Mouse (Mus musculus): ENCODE measurements around the gene 4930556J24Rik. TPM values are rescaled to one million over a fixed set of nuclear protein-coding genes. Genes with fewer than 3 reads are reported as not detected.

The 4930556J24Rik gene
- polyA plus RNA-seq (2014; fragmentation: Illumina TruSeq; extraction: RNeasy Lipid Tissue Mini Kit (QIAGEN cat#74804); ENCODE audit: low read depth, low replicate concordance) = not detected

DNA sequence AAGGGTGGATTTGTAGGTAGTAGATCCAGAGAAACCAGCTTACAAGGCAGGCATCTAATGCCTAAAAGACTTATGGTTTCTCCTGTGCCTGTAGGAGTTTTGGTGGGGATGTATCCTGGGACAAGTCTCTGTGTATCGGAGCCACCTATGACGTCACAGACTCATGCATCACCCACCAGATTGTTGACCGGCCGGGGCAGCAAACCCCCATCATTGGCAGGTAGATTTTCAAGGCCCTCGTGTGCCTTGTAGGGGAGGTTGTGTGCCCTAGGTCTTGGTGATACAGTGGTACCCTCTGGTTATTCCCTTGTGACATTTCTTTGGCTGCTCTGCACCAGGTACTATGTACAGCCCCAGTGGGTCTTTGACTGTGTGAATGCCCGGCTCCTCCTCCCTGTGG lies at the start of gene 4930556J24Rik:
4930556J24Rik (minus strand) TSS at position 101 of the 400 bp plus-strand sequence.

DNA sequence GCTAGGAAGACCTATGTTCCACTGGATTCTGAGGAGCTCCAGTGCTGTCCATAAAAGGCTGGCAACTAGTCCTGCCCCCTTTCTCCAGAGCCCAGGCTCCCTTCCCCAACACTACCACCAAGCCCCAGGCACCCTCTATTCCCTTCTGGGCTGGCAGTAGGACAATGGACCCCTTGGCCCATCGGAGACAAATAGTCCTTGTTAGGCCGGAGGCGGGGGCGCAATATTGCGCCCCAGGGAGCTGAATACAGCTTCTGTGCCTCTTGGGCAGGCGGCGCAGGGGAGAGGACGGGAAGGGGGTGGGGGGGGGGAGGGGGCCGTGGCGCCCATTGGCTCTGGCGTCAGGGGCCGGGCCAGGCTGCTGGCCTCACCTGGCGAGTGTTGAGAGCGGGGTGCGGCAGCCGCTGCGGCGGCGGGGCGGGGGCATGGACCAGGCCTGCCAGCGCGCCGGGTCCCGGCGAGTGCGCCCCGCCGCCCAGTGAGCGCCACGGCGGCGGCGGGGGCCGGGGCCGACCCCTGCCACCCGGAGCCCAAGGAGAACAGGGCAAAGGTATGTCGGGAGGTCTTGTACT lies 6.8 kb upstream of the 4930556J24Rik start, which contains the start of gene Gal3st1:
Gal3st1 (plus strand) TSS at position 346 of the 572 bp plus-strand sequence.

DNA sequence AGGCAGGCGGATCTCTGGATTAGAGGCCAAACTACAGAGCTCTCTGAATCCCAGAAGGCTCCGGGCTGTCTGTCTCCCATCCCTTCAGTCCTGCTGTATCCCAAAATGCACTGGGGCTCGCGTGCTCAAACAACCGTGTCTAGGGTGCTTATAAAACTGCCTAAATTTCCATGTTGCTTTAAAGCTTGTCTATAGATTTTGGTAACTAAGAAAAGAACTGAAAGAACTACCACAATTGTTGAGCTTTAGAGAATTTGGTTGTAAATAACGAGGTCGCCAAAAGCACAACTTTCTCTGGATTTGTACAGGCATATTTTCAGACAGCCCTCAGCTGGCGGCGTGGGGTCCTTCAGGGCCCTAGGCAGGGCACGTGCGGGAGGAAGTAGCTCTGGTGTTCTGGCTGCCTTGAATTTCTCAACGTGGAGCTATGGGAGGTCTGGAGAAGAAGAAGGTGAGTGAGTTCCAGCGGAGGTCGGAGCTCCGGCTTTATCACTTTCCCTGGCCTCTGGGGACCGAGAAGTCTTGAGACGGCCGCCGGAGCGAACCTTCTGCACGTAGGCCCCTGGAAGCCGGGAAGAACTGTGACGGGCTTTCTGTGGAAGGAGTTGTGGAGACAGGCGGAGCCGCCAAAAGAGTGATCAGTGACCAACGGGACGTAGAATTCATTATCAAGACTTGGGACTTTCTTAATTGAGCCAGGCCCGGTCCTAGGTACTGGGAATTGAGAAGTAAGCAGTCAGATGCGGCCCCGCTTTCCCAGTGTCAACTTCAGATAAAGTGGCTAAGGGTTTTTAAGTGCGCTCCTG lies 12.8 kb downstream of the 4930556J24Rik start, which contains the start of gene Pes1:
Pes1 (plus strand) TSS at position 366 of the 806 bp plus-strand sequence.

DNA sequence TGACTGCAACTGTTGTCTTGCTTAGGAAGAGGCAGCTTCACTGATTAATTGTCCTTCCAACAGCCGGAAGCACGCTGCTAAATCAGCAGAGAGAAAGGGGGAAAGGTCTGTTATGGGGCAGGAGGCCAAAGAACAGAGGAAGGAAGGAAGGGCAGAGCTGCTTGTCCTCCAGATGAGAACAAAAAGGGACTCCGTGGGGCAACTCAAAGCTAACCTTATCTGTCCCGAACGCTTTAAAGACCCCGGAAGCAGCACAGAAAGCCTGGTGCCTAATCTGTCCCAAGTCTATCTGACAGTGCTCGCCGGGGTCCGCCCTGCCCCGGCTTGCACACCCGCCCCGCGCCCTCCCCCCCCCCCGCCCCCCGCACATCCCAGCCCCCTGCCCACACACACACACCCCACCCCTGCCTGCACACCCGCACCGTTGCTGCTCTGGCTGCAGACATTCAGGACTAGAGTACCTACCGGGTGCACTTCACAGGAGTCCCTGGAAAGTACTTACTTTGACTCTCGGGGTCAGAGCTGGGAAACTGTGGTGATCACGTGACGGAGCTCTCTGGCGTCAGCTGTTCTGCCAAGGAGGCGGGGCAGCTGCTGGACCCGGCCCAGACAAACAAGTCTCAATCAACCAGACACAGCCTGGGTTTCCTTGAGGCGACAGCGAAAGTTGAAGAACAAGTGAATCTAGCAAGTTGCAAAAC lies 44.9 kb downstream of the 4930556J24Rik start, which contains the start of gene Tcn2:
Tcn2 (minus strand) TSS at position 649 of the 701 bp plus-strand sequence.

DNA sequence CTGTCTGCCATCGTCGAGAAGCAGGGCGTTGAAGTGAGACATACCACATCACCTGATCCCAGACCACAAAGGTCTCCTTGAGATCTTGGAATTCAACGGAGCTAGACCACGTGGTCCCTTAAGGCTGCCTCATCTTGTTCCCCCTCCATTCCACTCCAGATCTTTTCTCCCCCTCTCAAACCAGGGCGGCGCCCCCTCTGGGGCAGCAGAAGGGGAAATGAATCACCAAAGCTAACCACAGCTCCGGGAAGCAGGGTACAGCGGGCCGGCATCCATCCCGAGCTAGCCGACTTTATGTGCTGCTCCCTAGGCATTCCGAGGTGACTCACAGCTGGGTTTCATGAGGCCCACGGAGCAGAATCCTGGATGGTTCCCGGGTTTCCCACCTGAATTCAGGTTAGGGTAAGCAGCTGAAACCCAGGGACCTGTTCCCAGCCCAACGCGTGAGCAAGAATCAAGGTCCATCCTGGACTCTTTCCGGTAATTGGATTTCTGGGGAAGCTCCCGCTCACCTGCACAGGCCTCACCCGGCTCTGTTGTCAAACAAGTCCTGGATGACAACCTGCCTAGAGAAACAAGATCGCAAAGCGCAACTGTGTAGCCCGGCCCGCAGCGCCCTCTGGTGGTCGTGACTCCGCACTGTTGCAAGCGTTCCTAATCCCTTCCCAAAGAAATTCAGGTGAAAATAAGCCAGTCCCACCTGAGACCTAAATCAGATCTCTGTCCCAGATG lies 62.3 kb downstream of the 4930556J24Rik start, which contains the start of gene Slc35e4:
Slc35e4 (minus strand) TSS at position 556 of the 732 bp plus-strand sequence.

DNA sequence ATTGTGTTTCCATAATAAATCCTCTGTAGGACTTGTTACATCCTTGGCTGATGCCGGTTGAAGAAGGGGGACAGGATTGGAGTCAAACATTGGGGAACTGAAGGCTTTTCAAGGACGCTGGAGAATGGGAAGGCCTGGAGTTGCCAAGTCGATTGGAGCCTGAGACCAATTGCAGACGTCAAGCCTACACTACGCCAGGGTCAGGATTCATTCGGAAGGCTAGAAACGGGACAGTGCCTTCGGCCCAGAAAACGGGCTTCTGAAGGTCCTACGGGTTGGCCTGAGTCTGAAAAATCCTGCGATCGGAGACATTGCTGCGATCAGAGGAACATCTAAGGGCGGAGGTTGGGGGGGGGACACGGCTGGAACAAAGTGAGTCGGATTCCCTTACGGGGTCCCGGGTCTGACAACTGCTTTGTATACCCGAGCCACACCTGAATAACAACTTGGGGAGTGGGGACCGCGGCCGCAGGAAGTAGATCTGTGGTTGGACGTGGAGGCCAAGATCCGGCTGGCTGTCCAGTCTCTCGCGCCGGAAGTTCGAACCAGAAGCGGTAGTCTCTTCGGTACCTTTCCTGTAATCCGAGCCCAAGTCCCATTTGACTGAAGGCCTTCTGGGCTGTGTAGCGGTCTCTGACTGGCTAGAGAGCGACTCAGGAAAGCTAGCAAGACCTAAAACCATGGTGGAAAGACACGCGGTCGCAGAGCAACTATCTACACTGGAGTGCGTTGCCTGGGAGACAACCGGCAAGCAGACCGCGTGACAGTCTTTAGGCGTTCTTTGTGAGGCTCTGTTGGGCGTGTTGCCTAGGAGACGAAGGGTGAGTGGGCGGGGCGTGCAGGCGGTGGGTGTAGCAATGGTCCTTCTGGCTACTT lies 81.9 kb downstream of the 4930556J24Rik start, which contains the start of the genes 4921536K21Rik and Dusp18:
4921536K21Rik (minus strand) TSS at position 693 of the 876 bp plus-strand sequence.
Dusp18 (plus strand) TSS at position 835 of the 876 bp plus-strand sequence.

Other genes starting within 250 kb of the 4930556J24Rik start
- gene Osbp2, start 112.9 kb downstream of the 4930556J24Rik start, polyA plus RNA-seq (2014; fragmentation: Illumina TruSeq; extraction: RNeasy Lipid Tissue Mini Kit (QIAGEN cat#74804); ENCODE audit: low read depth, low replicate concordance) = 17.2 TPM
- gene 4921536K21Rik, start 81.7 kb downstream of the 4930556J24Rik start, polyA plus RNA-seq (2014; fragmentation: Illumina TruSeq; extraction: RNeasy Lipid Tissue Mini Kit (QIAGEN cat#74804); ENCODE audit: low read depth, low replicate concordance) = 0.45 TPM
- gene Dusp18, start 81.5 kb downstream of the 4930556J24Rik start, polyA plus RNA-seq (2014; fragmentation: Illumina TruSeq; extraction: RNeasy Lipid Tissue Mini Kit (QIAGEN cat#74804); ENCODE audit: low read depth, low replicate concordance) = 36.9 TPM
- 4.1 TPM for gene Slc35e4, start 62.1 kb downstream of the 4930556J24Rik start, polyA plus RNA-seq (2014; fragmentation: Illumina TruSeq; extraction: RNeasy Lipid Tissue Mini Kit (QIAGEN cat#74804); ENCODE audit: low read depth, low replicate concordance)
- gene Tcn2, start 44.6 kb downstream of the 4930556J24Rik start, polyA plus RNA-seq (2014; fragmentation: Illumina TruSeq; extraction: RNeasy Lipid Tissue Mini Kit (QIAGEN cat#74804); ENCODE audit: low read depth, low replicate concordance) = 54.6 TPM
- gene Pes1, start 12.8 kb downstream of the 4930556J24Rik start, polyA plus RNA-seq (2014; fragmentation: Illumina TruSeq; extraction: RNeasy Lipid Tissue Mini Kit (QIAGEN cat#74804); ENCODE audit: low read depth, low replicate concordance) = 24.7 TPM
- not detected for gene Gal3st1, start 6.9 kb upstream of the 4930556J24Rik start, polyA plus RNA-seq (2014; fragmentation: Illumina TruSeq; extraction: RNeasy Lipid Tissue Mini Kit (QIAGEN cat#74804); ENCODE audit: low read depth, low replicate concordance)
- 0.29 TPM for gene Sec14l4, start 54.7 kb upstream of the 4930556J24Rik start, polyA plus RNA-seq (2014; fragmentation: Illumina TruSeq; extraction: RNeasy Lipid Tissue Mini Kit (QIAGEN cat#74804); ENCODE audit: low read depth, low replicate concordance)
- gene Sec14l3, start 88.1 kb upstream of the 4930556J24Rik start, polyA plus RNA-seq (2014; fragmentation: Illumina TruSeq; extraction: RNeasy Lipid Tissue Mini Kit (QIAGEN cat#74804); ENCODE audit: low read depth, low replicate concordance) = not detected
- 152 TPM for gene Mtfp1, start 118.7 kb upstream of the 4930556J24Rik start, polyA plus RNA-seq (2014; fragmentation: Illumina TruSeq; extraction: RNeasy Lipid Tissue Mini Kit (QIAGEN cat#74804); ENCODE audit: low read depth, low replicate concordance)
- gene Sec14l2, start 146.6 kb upstream of the 4930556J24Rik start, polyA plus RNA-seq (2014; fragmentation: Illumina TruSeq; extraction: RNeasy Lipid Tissue Mini Kit (QIAGEN cat#74804); ENCODE audit: low read depth, low replicate concordance) = 0.71 TPM
- gene Rnf215, start 158.4 kb upstream of the 4930556J24Rik start, polyA plus RNA-seq (2014; fragmentation: Illumina TruSeq; extraction: RNeasy Lipid Tissue Mini Kit (QIAGEN cat#74804); ENCODE audit: low read depth, low replicate concordance) = 19.4 TPM
- 7.5 TPM for gene Ccdc157, start 183.5 kb upstream of the 4930556J24Rik start, polyA plus RNA-seq (2014; fragmentation: Illumina TruSeq; extraction: RNeasy Lipid Tissue Mini Kit (QIAGEN cat#74804); ENCODE audit: low read depth, low replicate concordance)
- gene Sf3a1, start 183.6 kb upstream of the 4930556J24Rik start, polyA plus RNA-seq (2014; fragmentation: Illumina TruSeq; extraction: RNeasy Lipid Tissue Mini Kit (QIAGEN cat#74804); ENCODE audit: low read depth, low replicate concordance) = 23.1 TPM
- 13.9 TPM for gene Tbc1d10a, start 210.0 kb upstream of the 4930556J24Rik start, polyA plus RNA-seq (2014; fragmentation: Illumina TruSeq; extraction: RNeasy Lipid Tissue Mini Kit (QIAGEN cat#74804); ENCODE audit: low read depth, low replicate concordance)
- 4.2 TPM for gene Castor1, start 241.4 kb upstream of the 4930556J24Rik start, polyA plus RNA-seq (2014; fragmentation: Illumina TruSeq; extraction: RNeasy Lipid Tissue Mini Kit (QIAGEN cat#74804); ENCODE audit: low read depth, low replicate concordance)